Mouse (Mus musculus) left cerebral cortex, adult 11 months (tissue): Measurements from ENCODE around the gene Gm45623.

Source experiments
- DNase-seq: peaks from one replicate; pipeline ENCODE4 v3.0.0; 2022; ENCODE audit warnings: low spot score

The Gm45623 gene

DNA sequence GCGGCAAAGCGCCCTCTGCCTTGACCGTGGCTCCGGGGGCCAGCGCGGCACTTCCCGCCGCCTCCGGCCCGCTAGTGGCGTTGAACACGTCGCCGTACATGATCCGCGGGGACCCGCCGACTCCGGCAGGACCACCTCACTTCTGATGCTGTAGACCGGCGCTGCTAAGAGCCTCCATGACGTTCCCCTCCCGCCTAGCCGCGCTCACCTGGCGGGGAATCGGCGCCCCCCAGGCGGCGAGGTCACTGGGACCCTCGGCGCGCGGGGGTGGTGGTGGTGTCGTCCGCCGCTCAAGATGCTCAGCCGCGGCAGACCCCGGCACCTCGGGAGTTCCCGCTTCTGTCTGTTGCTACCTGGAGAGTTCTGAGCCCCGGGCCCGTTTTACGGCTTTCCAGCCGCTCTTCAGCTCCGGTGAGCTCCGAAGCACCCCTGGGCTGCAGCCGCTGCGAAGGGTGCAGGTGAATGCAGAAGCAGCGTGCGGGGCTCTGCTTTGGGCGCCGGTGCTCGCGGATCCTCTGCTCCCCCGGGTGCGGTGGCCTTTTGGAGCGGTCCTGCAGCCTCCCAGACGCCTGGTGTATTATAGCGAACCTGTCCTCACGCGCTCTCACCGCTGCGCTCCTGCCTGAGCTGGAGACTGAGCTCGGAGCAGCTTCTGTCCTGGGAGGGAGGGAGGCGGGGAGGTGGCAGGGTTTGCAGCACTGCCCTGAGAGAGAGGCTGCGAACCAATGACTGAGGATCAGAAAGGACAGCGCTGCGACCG lies at the start of gene Gm45623:
TSS of gene Gm45623 (minus strand) at position 636 of the 760 bp plus-strand sequence.
- DNase-seq: no peak

DNA sequence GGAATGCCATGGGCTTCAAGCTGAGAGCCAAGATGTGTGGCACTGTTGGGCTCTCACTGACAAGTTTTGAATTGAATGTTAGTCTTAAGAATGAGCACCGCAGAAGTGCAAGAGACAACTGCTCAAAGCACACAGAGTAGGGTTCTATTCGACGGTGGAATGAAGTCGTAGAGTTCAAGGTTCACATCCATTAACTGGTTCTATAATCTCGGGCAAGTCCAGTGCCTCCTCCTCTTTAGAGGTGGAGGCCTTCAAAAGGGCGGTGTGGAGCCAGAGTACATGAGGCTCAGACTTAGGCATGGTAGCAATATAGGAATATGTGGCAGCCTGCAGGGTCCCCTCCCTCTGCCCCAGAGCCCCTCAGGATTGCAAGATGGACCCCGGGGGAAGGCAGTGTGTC lies 43.8 kb upstream of the Gm45623 start:
- DNase-seq: no peak

DNA sequence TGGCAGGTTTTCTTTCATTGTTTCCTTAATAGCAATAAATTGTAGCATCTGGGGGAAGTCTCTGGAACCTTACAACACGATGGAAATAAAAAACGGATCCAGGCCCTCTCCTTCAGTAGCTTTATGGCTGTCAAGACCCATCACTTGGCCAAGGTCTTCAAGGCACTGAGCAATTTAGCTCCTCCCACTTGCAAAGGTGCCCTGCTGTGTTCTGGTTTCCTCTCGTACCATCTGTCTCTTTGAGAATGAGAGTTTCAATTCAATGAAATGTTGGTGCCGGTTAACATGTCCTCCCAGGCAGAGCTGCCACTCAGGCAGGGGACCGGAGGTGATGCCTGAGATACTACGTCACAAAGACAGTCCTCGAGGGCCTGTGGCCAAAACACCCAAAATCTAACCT lies 41.9 kb upstream of the Gm45623 start:
- no peak for DNase-seq

GRCm38 (mm10) chr13:56794441-56794840 lies 40.8 kb upstream of the Gm45623 start:
- no peak for DNase-seq

DNA sequence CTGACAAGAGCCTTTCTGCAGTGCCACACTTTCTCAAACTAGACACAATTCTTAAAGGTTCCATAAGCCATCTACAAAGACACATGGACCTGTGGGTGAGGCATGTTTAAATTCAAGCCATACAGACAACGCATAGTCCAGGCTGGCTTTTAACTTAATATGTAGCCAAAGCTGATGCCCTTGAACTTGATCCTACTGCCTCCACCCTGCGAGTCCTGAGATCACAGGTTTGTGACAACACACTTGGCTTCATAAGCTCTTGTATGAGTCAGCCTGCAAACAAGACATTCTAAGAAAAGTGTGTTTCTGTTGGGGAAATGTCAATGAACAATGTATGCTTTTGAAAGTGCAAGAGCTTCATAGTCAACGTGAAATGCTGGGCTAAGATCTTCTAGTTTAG lies 39.2 kb upstream of the Gm45623 start:
- no peak for DNase-seq

GRCm38 (mm10) chr13:56790683-56791082 lies 37.1 kb upstream of the Gm45623 start:
- no peak for DNase-seq

DNA sequence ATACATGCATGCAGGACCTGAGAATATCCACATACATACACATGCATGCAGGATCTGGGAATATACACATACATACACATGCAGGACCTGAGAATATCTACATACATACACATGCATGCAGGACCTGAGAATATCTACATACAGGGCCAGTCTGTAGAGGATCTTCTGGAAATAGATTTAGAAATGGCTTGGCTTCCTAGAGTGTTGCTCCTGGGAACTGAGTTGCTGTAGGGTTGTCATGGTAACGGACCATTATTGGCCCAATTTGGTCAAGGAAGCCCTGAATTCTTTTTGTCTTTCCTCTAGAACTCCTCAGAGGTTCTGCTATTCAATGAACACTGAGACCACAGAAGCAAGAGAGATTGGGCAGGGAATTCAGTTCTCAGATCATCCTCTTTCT lies 29.0 kb upstream of the Gm45623 start:
- peak; percentile 51 for DNase-seq

DNA sequence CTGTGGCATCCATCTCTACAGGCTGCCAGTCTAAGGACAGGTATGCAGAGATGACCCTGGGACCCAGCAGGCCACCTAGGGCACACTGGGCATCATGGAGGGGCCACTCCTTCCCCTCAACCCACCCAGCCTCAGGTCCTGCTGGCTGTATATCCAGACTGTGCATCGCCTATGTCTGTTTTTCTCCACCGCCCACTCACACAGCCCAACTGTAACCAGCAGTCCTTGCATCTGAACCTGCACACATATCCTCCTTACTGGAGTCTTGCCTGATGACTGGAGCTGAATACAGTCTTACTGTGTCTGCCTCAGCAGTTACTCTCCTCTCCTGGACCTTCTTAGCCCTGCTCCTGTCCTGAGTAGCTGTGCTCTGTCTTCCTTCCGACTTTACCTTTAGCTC lies 28.1 kb upstream of the Gm45623 start:
- no peak for DNase-seq

- no peak for DNase-seq
Observed at GRCm38 (mm10) chr13:56780746-56781469, 27.3 kb upstream of the Gm45623 start.

DNA sequence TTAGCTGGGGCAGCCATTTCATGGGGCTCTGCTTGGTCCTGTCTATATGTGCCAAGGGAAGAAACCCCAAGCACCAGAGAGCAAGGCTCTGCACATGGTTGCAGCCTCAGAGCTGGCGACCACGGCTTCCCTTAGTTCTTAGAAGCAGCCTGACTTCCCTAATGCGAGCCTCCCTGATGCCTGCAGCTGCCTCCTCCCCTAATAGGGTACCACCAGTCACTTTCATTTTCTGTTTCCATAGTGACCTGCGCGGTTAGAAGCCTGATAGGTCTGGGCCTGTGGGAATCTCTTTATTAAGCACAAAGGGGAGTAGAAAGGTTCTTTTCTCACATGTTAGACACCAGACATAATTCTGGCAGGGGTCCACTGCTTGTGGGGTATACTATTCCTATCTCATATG lies 20.7 kb upstream of the Gm45623 start:
- no peak for DNase-seq

DNA sequence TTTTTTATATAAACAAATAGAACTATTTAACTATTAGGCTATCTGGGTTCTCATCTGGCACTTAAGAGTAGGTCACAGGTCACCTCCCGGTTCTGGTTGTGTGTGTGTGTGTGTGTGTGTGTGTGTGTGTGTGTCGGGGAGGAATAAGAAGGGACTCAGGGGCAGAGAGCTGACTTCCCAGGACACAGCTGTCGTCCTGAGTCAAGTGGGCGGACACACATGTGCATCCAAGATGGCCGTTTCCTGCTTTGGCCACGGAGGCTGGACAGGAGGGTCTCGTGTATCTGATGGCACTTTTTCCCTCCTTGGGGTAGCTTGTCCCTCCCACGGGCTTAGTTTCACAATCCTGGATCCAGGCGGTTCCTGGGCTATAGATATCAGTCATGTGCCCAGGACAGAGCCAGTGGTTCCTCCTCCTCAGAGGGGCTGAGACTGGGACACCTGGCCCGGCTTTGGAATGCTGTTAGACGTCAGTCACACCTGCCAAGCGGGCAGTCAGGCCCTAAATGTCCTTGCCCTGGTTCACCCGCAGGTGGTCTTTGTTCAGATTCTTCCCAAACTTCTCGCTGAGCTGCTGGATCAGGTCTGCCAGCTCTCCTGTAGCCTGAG lies 19.7 kb upstream of the Gm45623 start:
- DNase-seq: no peak

- no peak for DNase-seq
Observed at GRCm38 (mm10) chr13:56772592-56772991, 19.0 kb upstream of the Gm45623 start.

- DNase-seq: no peak
Observed at GRCm38 (mm10) chr13:56770786-56771185, 17.2 kb upstream of the Gm45623 start.

DNA sequence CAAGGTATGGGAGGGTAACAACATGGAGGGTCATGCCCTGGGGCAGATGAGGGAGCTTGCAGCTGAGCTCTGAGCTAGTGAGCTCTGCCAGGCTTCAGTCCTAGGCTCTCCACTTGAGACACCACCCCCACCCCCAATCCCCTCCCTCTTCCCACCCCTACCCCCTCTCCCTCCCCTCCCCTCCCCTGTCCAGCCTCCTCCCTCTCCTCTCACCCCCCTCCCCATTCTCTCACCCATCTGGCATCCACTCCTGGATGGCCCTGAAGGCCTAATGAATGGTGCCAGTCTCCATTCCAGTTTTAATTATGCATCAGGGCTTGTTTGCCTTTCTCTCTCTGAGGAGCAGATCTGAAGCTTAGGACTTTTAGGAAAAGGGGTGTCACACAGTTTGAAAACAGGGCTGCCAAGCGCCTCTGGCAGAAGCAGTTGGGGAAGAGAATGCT lies 16.5 kb upstream of the Gm45623 start:
- DNase-seq: no peak

- DNase-seq: no peak
Observed at GRCm38 (mm10) chr13:56769431-56769830, 15.8 kb upstream of the Gm45623 start.

DNA sequence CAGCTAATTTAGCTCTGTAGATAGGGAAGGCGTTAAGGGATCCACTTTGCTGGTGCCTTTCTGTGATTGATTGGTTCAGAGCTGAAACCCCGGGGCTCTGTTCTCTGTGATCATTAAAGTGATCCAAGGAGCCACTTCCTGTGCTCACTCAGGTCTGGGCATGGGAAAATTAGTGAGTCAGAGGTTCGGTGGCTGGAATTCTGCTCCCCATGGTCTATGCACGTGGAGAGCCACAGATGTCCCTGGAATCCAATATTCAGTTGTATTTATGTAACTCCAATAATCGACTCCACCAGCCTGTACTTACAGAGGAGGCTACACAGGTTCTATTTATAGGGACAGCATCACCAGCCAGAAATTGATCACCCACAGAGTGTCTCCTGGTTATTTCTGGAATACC lies 12.6 kb upstream of the Gm45623 start:
- DNase-seq: no peak

- DNase-seq: no peak
Observed at GRCm38 (mm10) chr13:56765284-56766032, 11.8 kb upstream of the Gm45623 start.

- DNase-seq: no peak
Observed at GRCm38 (mm10) chr13:56762446-56763229, 9.0 kb upstream of the Gm45623 start.

- peak; percentile 53 for DNase-seq
Observed at GRCm38 (mm10) chr13:56758492-56758891, 4.9 kb upstream of the Gm45623 start.

- DNase-seq: no peak
Observed at GRCm38 (mm10) chr13:56757201-56757600, 3.6 kb upstream of the Gm45623 start.

DNA sequence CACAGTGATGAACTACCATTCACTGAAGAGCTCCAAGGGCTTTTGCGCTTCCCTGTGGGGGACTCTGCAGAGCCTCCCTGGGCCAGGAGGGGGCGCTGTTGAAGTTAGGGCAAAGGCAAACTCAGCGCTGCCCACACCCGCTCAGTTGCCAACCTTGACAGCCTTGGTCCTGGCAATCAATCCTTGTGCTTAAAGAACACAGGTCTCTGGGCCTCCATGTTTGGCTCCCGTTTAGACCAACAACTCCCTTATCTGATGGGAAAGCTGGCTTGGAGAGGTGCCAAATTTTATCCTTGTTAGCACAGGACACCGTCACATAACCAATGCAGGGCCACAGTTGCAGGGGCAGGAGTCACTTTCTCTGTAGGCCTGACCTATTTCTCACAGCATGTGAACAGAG lies 2.2 kb upstream of the Gm45623 start:
- DNase-seq: no peak
